Mouse (Mus musculus): ENCODE data around the gene Trip12. TPM values are rescaled to one million over a fixed set of nuclear protein-coding genes. Genes with fewer than 3 reads are reported as not detected.

Trip12 gene
- polyA plus RNA-seq (2014; fragmentation: Nextera tagmentation; extraction: Ambion mirVana): 67.4 and 70.8 TPM in 2 replicates

- Histone ChIP-seq H3K27ac (ENCODE audit: low read depth, low read length) (peak within 1 kb of the TSS; percentile 95), H3K9ac (replicated peaks; ENCODE audit: low read depth, low read length) (peak within 1 kb of the TSS; percentile 94), H3K4me3 (ENCODE audit: low read depth, low read length) (peak within 1 kb of the TSS; percentile 87), H3K4me2 (ENCODE audit: low read depth, low read length) (peak within 1 kb of the TSS; percentile 74), H3K9me3 (ENCODE audit: control insufficient read depth, low read length) (no peaks in the 10 kb centered on the region), H3K27me3 (ENCODE audit: control insufficient read depth, insufficient read depth, low read length) (no peaks in the 10 kb centered on the region), H3K4me1 (ENCODE audit: control insufficient read depth, insufficient read depth, low read length) (peaks cover 6% of the 10 kb centered on the region), H3K36me3 (ENCODE audit: control insufficient read depth, insufficient read depth, low read length) (no peaks in the 10 kb centered on the region)
- no peak; the same call in 1 of the 2 replicates for ATAC-seq (ENCODE audit: low read depth)
- WGBS: 0% methylated on average over 39 of the region's 39 CpGs
Measured at GRCm38 (mm10) chr1:84840018-84840664, at the start of gene Trip12. TSS of gene Trip12 (minus strand) at chr1:84840516.

GRCm38 (mm10) chr1:84890005-84890393, 49.7 kb upstream of the Trip12 start:
- H3K9me3 ChIP-seq (ENCODE audit: control insufficient read depth, low read length): no peaks in the 10 kb centered on the region
- WGBS: 12% methylated on average over 7 of the region's 7 CpGs
- no peak overlapping the region for H3K4me3 ChIP-seq (ENCODE audit: low read depth, low read length)
- peak; percentile 76 for ATAC-seq (ENCODE audit: low read depth)
- no peaks in the 10 kb centered on the region for H3K4me1 ChIP-seq (ENCODE audit: control insufficient read depth, insufficient read depth, low read length)
- H3K9ac ChIP-seq (replicated peaks; ENCODE audit: low read depth, low read length): no peak overlapping the region
- no peaks in the 10 kb centered on the region for H3K27me3 ChIP-seq (ENCODE audit: control insufficient read depth, insufficient read depth, low read length)
- no peak overlapping the region for H3K4me2 ChIP-seq (ENCODE audit: low read depth, low read length)
- no peaks in the 10 kb centered on the region for H3K36me3 ChIP-seq (ENCODE audit: control insufficient read depth, insufficient read depth, low read length)
- H3K27ac ChIP-seq (ENCODE audit: low read depth, low read length): no peak overlapping the region

GRCm38 (mm10) chr1:84889330-84890004, 49.2 kb upstream of the Trip12 start:
- ATAC-seq (ENCODE audit: low read depth): peak; percentile 38; the same call in 1 of the 2 replicates
- Histone ChIP-seq H3K4me2 (ENCODE audit: low read depth, low read length) (no peak overlapping the region), H3K4me1 (ENCODE audit: control insufficient read depth, insufficient read depth, low read length) (no peaks in the 10 kb centered on the region), H3K36me3 (ENCODE audit: control insufficient read depth, insufficient read depth, low read length) (no peaks in the 10 kb centered on the region), H3K27me3 (ENCODE audit: control insufficient read depth, insufficient read depth, low read length) (no peaks in the 10 kb centered on the region), H3K27ac (ENCODE audit: low read depth, low read length) (no peak overlapping the region), H3K9me3 (ENCODE audit: control insufficient read depth, low read length) (no peaks in the 10 kb centered on the region), H3K4me3 (ENCODE audit: low read depth, low read length) (no peak overlapping the region), H3K9ac (replicated peaks; ENCODE audit: low read depth, low read length) (no peak overlapping the region)
- 56% methylated on average over 8 of the region's 8 CpGs for WGBS

GRCm38 (mm10) chr1:84885921-84886320, 45.6 kb upstream of the Trip12 start:
- no peak overlapping the region for H3K27ac ChIP-seq (ENCODE audit: low read depth, low read length)
- no peaks in the 10 kb centered on the region for H3K4me1 ChIP-seq (ENCODE audit: control insufficient read depth, insufficient read depth, low read length)
- no peaks in the 10 kb centered on the region for H3K9me3 ChIP-seq (ENCODE audit: control insufficient read depth, low read length)
- no peaks in the 10 kb centered on the region for H3K36me3 ChIP-seq (ENCODE audit: control insufficient read depth, insufficient read depth, low read length)
- H3K27me3 ChIP-seq (ENCODE audit: control insufficient read depth, insufficient read depth, low read length): no peaks in the 10 kb centered on the region
- H3K4me2 ChIP-seq (ENCODE audit: low read depth, low read length): no peak overlapping the region
- WGBS: 89% methylated on average over 6 of the region's 6 CpGs
- no peak for ATAC-seq (ENCODE audit: low read depth)
- H3K4me3 ChIP-seq (ENCODE audit: low read depth, low read length): no peak overlapping the region
- H3K9ac ChIP-seq (replicated peaks; ENCODE audit: low read depth, low read length): no peak overlapping the region

- no peak for ATAC-seq (ENCODE audit: low read depth)
- WGBS: 86% methylated on average over 3 of the region's 3 CpGs
- no peak overlapping the region for H3K4me3 ChIP-seq (ENCODE audit: low read depth, low read length)
- H3K4me1 ChIP-seq (ENCODE audit: control insufficient read depth, insufficient read depth, low read length): no peaks in the 10 kb centered on the region
- no peak overlapping the region for H3K9ac ChIP-seq (replicated peaks; ENCODE audit: low read depth, low read length)
- H3K9me3 ChIP-seq (ENCODE audit: control insufficient read depth, low read length): no peaks in the 10 kb centered on the region
- H3K4me2 ChIP-seq (ENCODE audit: low read depth, low read length): no peak overlapping the region
- H3K36me3 ChIP-seq (ENCODE audit: control insufficient read depth, insufficient read depth, low read length): no peaks in the 10 kb centered on the region
- no peaks in the 10 kb centered on the region for H3K27me3 ChIP-seq (ENCODE audit: control insufficient read depth, insufficient read depth, low read length)
- no peak overlapping the region for H3K27ac ChIP-seq (ENCODE audit: low read depth, low read length)
Measured at GRCm38 (mm10) chr1:84885174-84885573, 44.9 kb upstream of the Trip12 start.

GRCm38 (mm10) chr1:84883889-84884288, 43.6 kb upstream of the Trip12 start:
- ATAC-seq (ENCODE audit: low read depth): no peak
- Histone ChIP-seq H3K4me3 (ENCODE audit: low read depth, low read length) (no peak overlapping the region), H3K9me3 (ENCODE audit: control insufficient read depth, low read length) (no peaks in the 10 kb centered on the region), H3K27ac (ENCODE audit: low read depth, low read length) (no peak overlapping the region), H3K27me3 (ENCODE audit: control insufficient read depth, insufficient read depth, low read length) (no peaks in the 10 kb centered on the region), H3K4me2 (ENCODE audit: low read depth, low read length) (no peak overlapping the region), H3K36me3 (ENCODE audit: control insufficient read depth, insufficient read depth, low read length) (no peaks in the 10 kb centered on the region), H3K9ac (replicated peaks; ENCODE audit: low read depth, low read length) (no peak overlapping the region), H3K4me1 (ENCODE audit: control insufficient read depth, insufficient read depth, low read length) (no peaks in the 10 kb centered on the region)
- WGBS: 77% methylated on average over 4 of the region's 4 CpGs

- Histone ChIP-seq H3K27me3 (ENCODE audit: control insufficient read depth, insufficient read depth, low read length) (no peaks in the 10 kb centered on the region), H3K9ac (replicated peaks; ENCODE audit: low read depth, low read length) (no peak overlapping the region), H3K4me3 (ENCODE audit: low read depth, low read length) (no peak overlapping the region), H3K36me3 (ENCODE audit: control insufficient read depth, insufficient read depth, low read length) (no peaks in the 10 kb centered on the region), H3K4me1 (ENCODE audit: control insufficient read depth, insufficient read depth, low read length) (no peaks in the 10 kb centered on the region), H3K27ac (ENCODE audit: low read depth, low read length) (no peak overlapping the region), H3K9me3 (ENCODE audit: control insufficient read depth, low read length) (no peaks in the 10 kb centered on the region), H3K4me2 (ENCODE audit: low read depth, low read length) (no peak overlapping the region)
- ATAC-seq (ENCODE audit: low read depth): no peak
- WGBS: 93% methylated on average over 4 of the region's 4 CpGs
Measured at GRCm38 (mm10) chr1:84882937-84883336, 42.6 kb upstream of the Trip12 start.

GRCm38 (mm10) chr1:84882066-84882532, 41.8 kb upstream of the Trip12 start:
- Histone ChIP-seq H3K4me1 (ENCODE audit: control insufficient read depth, insufficient read depth, low read length) (no peaks in the 10 kb centered on the region), H3K9me3 (ENCODE audit: control insufficient read depth, low read length) (no peaks in the 10 kb centered on the region), H3K27me3 (ENCODE audit: control insufficient read depth, insufficient read depth, low read length) (no peaks in the 10 kb centered on the region), H3K4me3 (ENCODE audit: low read depth, low read length) (no peak overlapping the region), H3K9ac (replicated peaks; ENCODE audit: low read depth, low read length) (no peak overlapping the region), H3K4me2 (ENCODE audit: low read depth, low read length) (no peak overlapping the region), H3K27ac (ENCODE audit: low read depth, low read length) (no peak overlapping the region), H3K36me3 (ENCODE audit: control insufficient read depth, insufficient read depth, low read length) (no peaks in the 10 kb centered on the region)
- no peak for ATAC-seq (ENCODE audit: low read depth)
- WGBS: 28% methylated on average over 2 of the region's 2 CpGs
